Mouse (Mus musculus) heart, postnatal 0 days (tissue): ENCODE results near the gene Capn8. TPM values are rescaled to one million over a fixed set of nuclear protein-coding genes. Genes with fewer than 3 reads are reported as not detected.
A peak's percentile ranks its signal among the peaks of the same experiment; 100 is the strongest.

ENCODE experiments used
- ATAC-seq: fragments of 200-750 bp; cut with Nextera tagmentation; 2 replicates; pipeline ENCODE4 v1.8.0; 2017; ENCODE audit warnings: low read depth, moderate number of reproducible peaks, moderate library complexity; ENCODE audit not compliant: insufficient read depth
- DNase-seq: peaks from one replicate; pipeline ENCODE4 v3.0.0-alpha.2; 2016; ENCODE audit warnings: low spot score
- H3K27ac ChIP-seq: fragments of 300-500 bp; sonication (generic); 2 replicates; pipeline ENCODE4 v1.5.1; 2014; ENCODE audit warnings: low read depth, mild to moderate bottlenecking
- H3K27me3 ChIP-seq: fragments of 300-500 bp; sonication (generic); 2 replicates; pipeline ENCODE4 v1.6.1; 2014; ENCODE audit warnings: low read length, mixed read lengths; ENCODE audit not compliant: control insufficient read depth, insufficient read depth
- H3K36me3 ChIP-seq: fragments of 300-500 bp; sonication (generic); replicated peaks from 2 replicates; pipeline ENCODE4 v1.6.1; 2014; ENCODE audit warnings: low read length, mixed read lengths; ENCODE audit not compliant: control insufficient read depth, insufficient read depth
- H3K4me1 ChIP-seq: fragments of 300-500 bp; sonication (generic); 2 replicates; pipeline ENCODE4 v1.6.1; 2014; ENCODE audit warnings: antibody characterized with exemption; ENCODE audit not compliant: control insufficient read depth, insufficient read depth
- H3K4me2 ChIP-seq: fragments of 300-500 bp; sonication (generic); 2 replicates; pipeline ENCODE4 v1.6.1; 2014; ENCODE audit warnings: low read depth, mild to moderate bottlenecking, low read length, moderate library complexity
- H3K4me3 ChIP-seq: fragments of 300-500 bp; sonication (generic); 2 replicates; pipeline ENCODE4 v1.5.1; 2014; ENCODE audit warnings: low read depth, low read length
- H3K9ac ChIP-seq: fragments of 300-500 bp; sonication (generic); replicated peaks from 2 replicates; pipeline ENCODE4 v1.6.1; 2014; ENCODE audit warnings: low read depth, low read length, mixed read lengths
- H3K9me3 ChIP-seq: fragments of 300-500 bp; sonication (generic); replicated peaks from 2 replicates; pipeline ENCODE4 v1.6.1; 2016; ENCODE audit warnings: low read length; ENCODE audit not compliant: control insufficient read depth
- CTCF ChIP-seq: IDR thresholded peaks from 2 replicates; pipeline ENCODE4 v1.5.1; 2016; ENCODE audit warnings: antibody characterized with exemption, control low read depth, low read depth
- EP300 ChIP-seq: IDR thresholded peaks from 2 replicates; pipeline ENCODE4 v1.6.1; 2016; ENCODE audit warnings: antibody characterized with exemption, low read depth
- WGBS: fragments of 180-500 bp; shearing (Covaris S2); extraction: QIAGEN DNeasy Blood & Tissue Kit; methylation state at CpG from one replicate; pipeline ENCODE4 v1.1.7; 2014; 5-methylcytosine and 5-hydroxymethylcytosine counted together
- polyA plus RNA-seq: library from polyadenylated mRNA; unstranded; fragments of >200 nt; fragmentation: Nextera tagmentation; extraction: Ambion mirVana; gene quantifications from 2 replicates; pipeline ENCODE4 v1.2.1, GENCODE M21; 2015
- total RNA-seq: library from RNA; depleted of rRNA; stranded (reverse); fragments of >200 nt; gene quantifications from 2 replicates; pipeline ENCODE4 v1.2.3, GENCODE M21; 2014; ENCODE audit warnings: low replicate concordance

Capn8 gene
- total and polyA plus RNA-seq, 2 experiments from 2014 or later, result not detected

DNA sequence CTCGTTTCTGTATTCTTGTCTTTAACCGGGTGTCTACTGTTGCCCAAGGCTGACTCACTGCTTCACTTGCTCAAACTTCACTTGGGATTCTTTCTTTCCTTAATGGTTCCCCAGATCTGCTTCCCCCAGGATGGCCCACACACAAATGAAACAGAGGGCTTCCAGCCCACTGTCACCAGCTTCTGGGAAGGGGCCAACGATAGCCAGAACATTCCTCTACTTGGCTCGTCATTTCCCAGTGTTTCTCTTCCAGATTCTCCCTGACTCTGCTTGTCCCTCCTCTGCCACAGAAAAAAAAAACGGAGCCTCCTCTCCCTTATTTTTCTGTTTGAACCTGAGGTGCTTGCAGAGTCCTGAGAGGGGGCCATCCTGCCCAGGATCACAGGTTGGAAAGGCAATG, 45.5 kb upstream of the Capn8 start:
- Histone ChIP-seq H3K27ac (peak overlapping the region; percentile 82), H3K27me3 (no peaks in the 10 kb centered on the region), H3K4me3 (no peak overlapping the region), H3K36me3 (0 out of 2 replicates have a peak, but pooled peaks cover 4% of the 10 kb centered on the region), H3K9me3 (no peaks in the 10 kb centered on the region), H3K4me1 (peaks cover 44% of the 10 kb centered on the region), H3K4me2 (peak overlapping the region; percentile 33; the same call in 1 of the 2 replicates), H3K9ac (no peak overlapping the region)
- 51% methylated on average over 5 of the region's 5 CpGs for WGBS
- ATAC-seq, result no peak
- TF ChIP-seq EP300 (no peak), CTCF (no peak)
- no peak for DNase-seq

DNA sequence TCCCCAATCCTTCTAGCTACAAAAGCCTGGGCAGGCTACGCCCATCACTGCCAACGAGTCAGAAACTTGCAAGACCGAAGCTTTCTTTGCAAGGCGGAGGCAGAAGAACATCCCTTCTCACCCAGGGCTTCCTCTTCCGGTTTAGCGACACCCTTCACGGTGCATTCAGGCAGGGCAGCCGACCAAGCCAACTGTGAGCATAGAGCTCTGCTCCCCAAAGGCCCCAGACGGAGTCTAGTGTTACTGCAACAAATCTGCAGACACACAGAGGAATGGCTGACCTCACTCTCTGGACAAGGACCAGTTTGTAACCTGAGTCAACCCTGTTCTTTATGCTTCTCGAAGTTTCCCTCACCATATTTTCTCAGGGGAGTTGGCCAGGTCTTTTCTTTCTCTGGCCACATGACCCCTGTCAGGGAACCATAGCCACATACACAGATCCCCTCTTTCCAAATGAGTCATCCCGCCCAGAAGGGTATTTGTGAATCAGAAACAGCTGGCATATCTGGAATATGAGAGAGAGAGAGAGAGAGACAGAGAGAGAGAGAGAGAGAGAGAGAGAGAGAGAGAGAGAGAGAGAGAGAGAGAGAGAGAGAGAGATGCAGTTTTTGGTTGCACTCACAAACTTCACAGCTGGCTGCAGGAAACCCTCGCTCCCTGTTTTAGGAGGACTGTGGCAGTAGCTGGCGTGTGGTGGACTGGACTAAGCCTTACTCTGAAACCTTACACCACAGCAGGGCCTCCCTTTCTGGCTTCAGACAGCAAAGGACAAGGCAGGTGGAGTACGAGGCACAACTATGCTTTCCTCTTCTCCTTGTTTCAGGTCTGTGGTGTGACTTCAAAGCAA, 44.5 kb upstream of the Capn8 start:
- Histone ChIP-seq H3K27me3 (no peaks in the 10 kb centered on the region), H3K27ac (peak overlapping the region; percentile 82), H3K9me3 (no peaks in the 10 kb centered on the region), H3K4me1 (peaks cover 42% of the 10 kb centered on the region), H3K4me3 (no peak overlapping the region), H3K36me3 (0 out of 2 replicates have a peak, but pooled peaks cover 2% of the 10 kb centered on the region), H3K9ac (0 out of 2 replicates have a peak overlapping the region, but pooled peaks have one; percentile 16), H3K4me2 (peak overlapping the region; percentile 33)
- DNase-seq, result peak; percentile 83
- 18% methylated on average over 14 of the region's 14 CpGs for WGBS
- peak; percentile 65 for ATAC-seq
- TF ChIP-seq CTCF (peak; percentile 5; the same call in 1 of the 2 replicates), EP300 (no peak)

DNA sequence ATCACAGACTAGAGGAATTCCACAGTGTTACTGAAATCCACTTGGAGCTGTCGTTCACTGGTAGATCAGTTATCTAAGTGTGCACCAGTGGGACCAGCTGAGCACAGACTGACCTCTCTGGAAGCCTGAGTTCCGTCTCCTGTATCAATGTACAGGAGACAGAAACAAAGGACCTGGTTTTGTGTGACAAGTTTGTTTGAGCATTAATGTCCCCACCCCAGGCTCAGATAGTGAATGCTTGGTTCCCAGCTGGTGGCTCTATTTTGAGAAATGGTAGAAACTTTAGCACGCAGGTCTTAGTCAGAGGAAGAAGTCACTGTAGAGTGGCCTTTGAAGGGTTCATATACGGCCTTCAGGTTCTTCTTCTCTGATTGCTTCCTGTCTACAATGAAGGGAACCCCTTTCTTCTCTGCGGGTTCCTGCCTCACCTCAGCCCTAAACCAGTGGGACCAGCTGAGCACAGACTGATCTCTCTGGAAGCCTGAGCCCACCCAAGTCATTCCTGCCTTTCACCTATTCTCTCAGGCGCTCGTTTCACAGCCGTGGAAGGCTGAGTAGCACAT, 43.8 kb upstream of the Capn8 start:
- no peaks in the 10 kb centered on the region for H3K27me3 ChIP-seq
- TF ChIP-seq EP300 (no peak), CTCF (no peak)
- no peaks in the 10 kb centered on the region for H3K36me3 ChIP-seq
- H3K9me3 ChIP-seq, result no peaks in the 10 kb centered on the region
- ATAC-seq, result no peak
- H3K4me2 ChIP-seq, result no peak overlapping the region
- DNase-seq, result no peak
- peak overlapping the region; percentile 82 for H3K27ac ChIP-seq
- no peak overlapping the region for H3K4me3 ChIP-seq
- peaks cover 35% of the 10 kb centered on the region for H3K4me1 ChIP-seq
- H3K9ac ChIP-seq, result no peak overlapping the region
- 53% methylated on average over 8 of the region's 8 CpGs for WGBS

DNA sequence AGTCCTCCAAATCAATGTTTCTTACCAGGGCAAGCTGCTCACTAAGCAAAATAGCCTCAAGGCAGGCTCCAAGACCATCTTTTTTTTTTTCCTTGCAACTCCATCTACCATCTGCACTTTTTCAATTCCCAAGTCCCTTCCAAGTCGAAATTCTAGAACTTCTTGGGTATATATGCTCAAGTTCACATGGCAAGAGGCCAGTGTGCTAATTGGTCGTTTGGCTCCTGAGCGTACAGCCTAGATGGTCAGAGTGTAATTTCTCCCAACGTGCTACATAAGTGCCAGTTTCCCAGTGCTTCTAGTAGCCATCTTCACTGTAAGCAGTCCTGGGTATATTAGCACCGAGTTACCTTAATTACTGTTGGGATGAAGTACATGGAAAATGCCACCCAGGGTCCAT, 41.8 kb upstream of the Capn8 start:
- 82% methylated on average over 5 of the region's 5 CpGs for WGBS
- no peaks in the 10 kb centered on the region for H3K27me3 ChIP-seq
- TF ChIP-seq CTCF (no peak), EP300 (no peak)
- DNase-seq, result no peak
- no peak overlapping the region for H3K4me2 ChIP-seq
- H3K9ac ChIP-seq, result no peak overlapping the region
- H3K4me1 ChIP-seq, result peaks cover 27% of the 10 kb centered on the region
- no peak overlapping the region for H3K27ac ChIP-seq
- H3K36me3 ChIP-seq, result no peaks in the 10 kb centered on the region
- no peak for ATAC-seq
- no peak overlapping the region for H3K4me3 ChIP-seq
- no peaks in the 10 kb centered on the region for H3K9me3 ChIP-seq

DNA sequence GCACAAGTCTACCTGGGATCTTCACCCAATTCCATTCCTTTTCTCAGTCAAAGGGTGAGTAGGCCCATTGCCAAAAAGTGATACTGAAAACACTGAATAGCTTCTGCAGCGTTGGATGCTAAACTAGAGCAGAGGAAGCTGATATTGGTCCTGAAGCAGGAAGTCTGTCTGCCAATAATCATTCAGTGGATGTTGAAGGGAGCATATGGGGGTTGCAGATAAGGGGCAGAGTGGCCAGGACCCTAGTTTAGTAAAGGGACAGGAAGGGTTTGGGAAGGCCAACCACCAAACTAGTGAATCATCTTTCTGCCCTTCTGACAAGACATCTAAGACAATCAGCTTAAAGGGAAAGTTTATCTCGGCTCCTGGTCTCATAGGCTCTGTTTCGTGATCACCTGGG, 41.1 kb upstream of the Capn8 start:
- no peaks in the 10 kb centered on the region for H3K27me3 ChIP-seq
- peaks cover 19% of the 10 kb centered on the region for H3K4me1 ChIP-seq
- DNase-seq (no peak), ATAC-seq (no peak)
- no peak overlapping the region for H3K9ac ChIP-seq
- no peak for TF ChIP-seq EP300
- TF ChIP-seq CTCF, result no peak
- no peaks in the 10 kb centered on the region for H3K9me3 ChIP-seq
- H3K27ac ChIP-seq, result no peak overlapping the region
- H3K4me2 ChIP-seq, result no peak overlapping the region
- no peak overlapping the region for H3K4me3 ChIP-seq
- 66% methylated on average over 3 of the region's 3 CpGs for whole genome bisulfite sequencing
- no peaks in the 10 kb centered on the region for H3K36me3 ChIP-seq
